Mouse (Mus musculus) cerebellum, adult 2 months (tissue): Measurements from ENCODE around the gene Gck. TPM values are rescaled to one million over a fixed set of nuclear protein-coding genes. Genes with fewer than 3 reads are reported as not detected.

Experiments used
- DNase-seq, 2 experiments: peaks; one replicate each; pipeline ENCODE4 v3.0.0; 2021
- H3K27ac ChIP-seq: fragments of 200-500 bp; 2 replicates; pipeline ENCODE4 v1.5.1; 2012; ENCODE audit warnings: low read length, control low read depth, inconsistent platforms; ENCODE audit not compliant: insufficient read depth
- H3K27me3 ChIP-seq: fragments of 200-500 bp; 2 replicates; pipeline ENCODE4 v1.6.1; 2012; ENCODE audit warnings: inconsistent platforms, mild to moderate bottlenecking, low read length, moderate library complexity; ENCODE audit not compliant: control insufficient read depth, insufficient read depth
- H3K4me1 ChIP-seq: fragments of 200-500 bp; 2 replicates; pipeline ENCODE4 v1.6.1; 2011; ENCODE audit warnings: low read length; ENCODE audit not compliant: control insufficient read depth, insufficient read depth
- H3K4me3 ChIP-seq: fragments of 200-500 bp; replicated peaks from 2 replicates; pipeline ENCODE3; 2011; ENCODE audit warnings: mild to moderate bottlenecking, low read depth, low read length, control low read depth; ENCODE audit not compliant: insufficient read depth
- CTCF ChIP-seq: fragments of 200-500 bp; IDR thresholded peaks from 2 replicates; pipeline ENCODE4 v1.5.1; 2011; ENCODE audit warnings: low read depth, mild to moderate bottlenecking, control low read depth, low read length, moderate library complexity, borderline replicate concordance; ENCODE audit not compliant: insufficient read depth
- POLR2A ChIP-seq: fragments of 200-500 bp; IDR thresholded peaks from 2 replicates; pipeline ENCODE4 v1.6.1; 2011; ENCODE audit warnings: low read length, control low read depth, borderline replicate concordance; ENCODE audit not compliant: insufficient read depth
- WGBS: fragments of 180-500 bp; shearing (Covaris S2); methylation state at CpG from one replicate; pipeline ENCODE4 v1.1.7; 2018; 5-methylcytosine and 5-hydroxymethylcytosine counted together
- polyA plus RNA-seq: library from polyadenylated mRNA; depleted of rRNA; stranded (reverse); fragments of >200 nt; gene quantifications from 2 replicates; pipeline ENCODE4 v1.2.3, GENCODE M21; 2012

The Gck gene
- polyA plus RNA-seq, 1 experiment: 0.74 TPM

DNA sequence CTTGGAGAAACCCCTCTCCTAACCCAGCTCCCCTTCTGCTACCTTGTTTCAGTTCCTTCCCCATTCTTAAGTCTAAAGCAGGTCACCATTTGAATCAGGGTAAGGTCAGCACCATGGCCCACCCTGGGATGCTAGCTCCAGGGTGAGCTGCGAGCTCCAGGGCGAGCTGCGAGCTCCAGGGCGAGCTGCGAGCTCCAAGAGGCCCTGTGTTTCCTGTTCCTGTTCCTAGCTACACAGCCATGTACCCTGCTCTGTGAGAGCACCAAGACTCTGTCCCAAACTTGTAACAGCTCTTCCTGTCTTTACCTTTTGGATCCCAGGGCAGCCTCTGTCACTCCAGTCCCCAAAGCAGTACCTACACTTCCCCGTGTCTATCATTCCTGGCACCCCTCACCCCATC, 24.2 kb upstream of the Gck start:
- no peak overlapping the region for H3K27ac ChIP-seq
- H3K27me3 ChIP-seq: no peaks in the 10 kb centered on the region
- TF ChIP-seq POLR2A (no peak), CTCF (no peak)
- no peak for DNase-seq
- no peak overlapping the region for H3K4me3 ChIP-seq
- H3K4me1 ChIP-seq: peaks cover 14% of the 10 kb centered on the region
- 90% methylated on average over 6 of the region's 6 CpGs for WGBS

GRCm38 (mm10) chr11:5973151-5973550, 23.3 kb upstream of the Gck start:
- TF ChIP-seq POLR2A: no peak
- TF ChIP-seq CTCF: no peak
- H3K27me3 ChIP-seq: no peaks in the 10 kb centered on the region
- H3K27ac ChIP-seq: no peak overlapping the region
- WGBS: 57% methylated on average over 7 of the region's 7 CpGs
- no peak for DNase-seq
- H3K4me1 ChIP-seq: peaks cover 14% of the 10 kb centered on the region
- H3K4me3 ChIP-seq: no peak overlapping the region

GRCm38 (mm10) chr11:5971202-5971601, 21.3 kb upstream of the Gck start:
- peaks cover 9% of the 10 kb centered on the region; the same call in 1 of the 2 replicates for H3K4me1 ChIP-seq
- 70% methylated on average over 7 of the region's 7 CpGs for WGBS
- TF ChIP-seq CTCF (no peak), POLR2A (no peak)
- no peaks in the 10 kb centered on the region for H3K27me3 ChIP-seq
- no peak for DNase-seq
- H3K27ac ChIP-seq: no peak overlapping the region
- no peak overlapping the region for H3K4me3 ChIP-seq

DNA sequence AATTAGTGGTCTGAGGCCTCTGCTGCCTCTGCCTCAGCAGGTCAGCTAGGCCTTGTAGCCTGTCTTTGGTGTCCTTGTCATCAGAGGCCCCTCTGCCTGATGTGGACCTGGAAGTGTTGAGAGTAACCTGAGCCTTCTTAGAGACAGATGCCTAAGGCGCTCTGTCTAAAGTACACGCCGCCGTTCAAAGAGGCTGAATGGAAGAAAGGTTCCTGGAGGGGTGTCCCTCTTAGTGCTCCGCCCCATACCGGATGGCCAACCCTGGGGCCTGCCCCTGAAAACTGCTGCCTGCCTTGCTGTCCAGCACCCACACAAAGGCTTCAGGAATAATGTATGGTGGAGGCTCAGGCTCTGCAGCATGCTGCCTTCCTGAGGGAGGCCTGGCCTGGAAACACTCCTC, 18.3 kb upstream of the Gck start:
- 84% methylated on average over 6 of the region's 6 CpGs for WGBS

DNA sequence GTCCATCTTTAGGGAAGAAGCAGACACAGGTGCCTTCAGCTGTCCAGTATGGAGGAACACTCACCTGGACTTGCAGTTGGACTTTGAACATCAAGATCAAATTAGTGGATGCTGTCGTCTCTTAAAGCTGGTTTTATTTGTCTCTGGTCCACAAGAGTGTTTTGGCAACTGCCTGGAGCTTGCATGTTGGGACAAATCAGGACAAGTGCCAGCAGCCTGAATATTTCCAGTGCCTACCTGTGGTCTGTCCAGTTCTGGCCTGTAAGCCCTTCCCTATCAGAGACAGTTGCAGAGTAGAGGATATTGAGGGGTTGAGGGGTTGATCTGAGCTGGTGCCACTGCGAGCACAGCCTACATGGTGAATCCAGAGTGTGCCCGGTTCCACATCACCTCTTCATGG, 16.9 kb upstream of the Gck start:
- TF ChIP-seq CTCF (no peak), POLR2A (no peak)
- peak in 1 of 2 experiments; percentile 22 for DNase-seq
- no peak overlapping the region for H3K27ac ChIP-seq
- no peaks in the 10 kb centered on the region for H3K27me3 ChIP-seq
- no peak overlapping the region for H3K4me3 ChIP-seq
- H3K4me1 ChIP-seq: peaks cover 5% of the 10 kb centered on the region
- WGBS: 62% methylated on average over 3 of the region's 3 CpGs

More for the DNA sequence above, 18.3 kb upstream of the Gck start:
- Histone ChIP-seq H3K4me1 (peaks cover 9% of the 10 kb centered on the region; the same call in 1 of the 2 replicates), H3K27me3 (no peaks in the 10 kb centered on the region), H3K4me3 (no peak overlapping the region), H3K27ac (no peak overlapping the region)
- no peak for DNase-seq
- TF ChIP-seq POLR2A (no peak), CTCF (no peak)

DNA sequence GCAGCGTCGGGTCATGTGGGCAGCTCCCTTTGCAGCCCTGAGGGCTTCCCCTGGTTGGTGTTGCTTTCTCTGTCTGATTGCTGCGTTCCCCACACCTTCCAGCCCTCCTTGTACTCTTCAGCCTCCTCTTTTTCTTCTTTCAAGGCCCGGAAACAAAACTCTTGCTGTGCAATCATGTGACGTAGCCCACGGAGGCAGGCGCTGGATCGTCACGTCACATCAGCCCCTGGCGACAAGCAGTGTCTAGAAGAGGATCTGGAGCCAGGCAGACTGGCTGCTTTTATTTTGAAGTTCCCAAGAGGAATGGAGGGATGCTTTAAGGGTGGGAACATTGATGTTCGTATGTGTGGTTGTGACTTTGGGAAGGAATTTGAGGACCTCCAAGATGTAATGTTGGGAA, 16.0 kb upstream of the Gck start:
- no peak for TF ChIP-seq CTCF
- no peak for TF ChIP-seq POLR2A
- Histone ChIP-seq H3K27ac (no peak overlapping the region), H3K4me1 (peaks cover 5% of the 10 kb centered on the region), H3K4me3 (no peak overlapping the region), H3K27me3 (no peaks in the 10 kb centered on the region)
- peak; percentile 10 to 23 for DNase-seq
- WGBS: 58% methylated on average over 11 of the region's 11 CpGs

DNA sequence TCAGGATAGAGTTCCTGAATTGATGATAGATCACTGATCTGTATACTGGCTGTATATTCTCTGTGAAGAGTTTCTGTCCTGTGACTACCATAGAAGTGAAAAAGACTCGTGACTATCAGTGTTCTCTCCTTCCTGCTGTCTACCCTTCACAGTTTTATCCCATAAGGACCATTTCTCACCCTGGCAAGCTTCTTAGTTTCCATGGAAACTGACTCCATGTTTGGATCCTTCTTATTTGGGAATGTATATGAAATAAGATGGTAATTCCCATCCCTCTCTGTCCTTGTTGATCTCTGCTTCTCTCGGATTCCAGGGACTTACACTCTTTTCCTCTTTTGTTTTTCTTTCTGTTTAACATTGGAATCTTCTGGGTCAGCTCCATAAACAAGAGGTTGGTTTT, 10.2 kb upstream of the Gck start:
- TF ChIP-seq POLR2A: no peak
- no peak for TF ChIP-seq CTCF
- Histone ChIP-seq H3K27ac (no peak overlapping the region), H3K4me1 (no peaks in the 10 kb centered on the region; the same call in 1 of the 2 replicates), H3K4me3 (no peak overlapping the region), H3K27me3 (no peaks in the 10 kb centered on the region)
- DNase-seq: no peak
- 75% methylated on average over 2 of the region's 2 CpGs for WGBS

DNA sequence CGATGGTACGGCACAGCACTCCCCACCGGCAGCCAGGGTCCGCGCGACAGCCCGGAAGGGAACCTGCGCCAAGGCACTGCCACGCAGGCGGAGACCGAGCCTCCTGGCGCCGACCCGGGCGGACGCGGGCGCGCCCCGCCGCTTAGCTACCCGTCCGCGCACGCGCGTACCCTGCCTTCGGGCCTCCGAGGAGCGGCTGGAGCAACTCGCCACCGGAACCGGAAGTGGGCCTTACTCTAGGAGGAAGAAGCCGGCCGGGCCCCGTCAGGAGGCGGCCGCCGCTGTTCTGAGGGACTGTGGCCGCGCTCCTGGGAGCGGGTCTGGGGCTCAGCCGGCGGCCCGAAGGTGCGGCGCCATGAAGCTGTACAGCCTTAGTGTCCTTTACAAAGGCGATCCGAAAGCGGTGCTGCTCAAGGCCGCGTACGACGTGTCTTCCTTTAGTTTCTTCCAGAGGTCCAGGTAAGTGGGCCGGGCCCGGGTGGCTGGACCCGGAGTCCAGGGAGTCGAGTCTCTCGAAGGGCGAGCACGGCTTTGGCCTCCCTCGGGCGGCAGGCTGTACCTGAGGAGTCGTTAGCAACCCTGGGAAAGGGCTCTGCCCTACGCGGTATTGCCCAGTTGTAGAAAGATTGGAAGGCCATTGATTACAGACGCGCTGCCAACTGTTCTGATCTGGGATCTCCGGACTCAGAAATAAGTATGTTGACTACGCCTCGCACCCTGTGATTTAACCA, 5.8 kb upstream of the Gck start, which contains the start of gene Ykt6:
Ykt6 (plus strand) TSS at position 148 of the 731 bp plus-strand sequence.
- peak within 1 kb of the TSS; percentile 96 for H3K27ac ChIP-seq
- under 1% methylated on average over 71 of the region's 71 CpGs for WGBS
- H3K4me1 ChIP-seq: no peaks in the 10 kb centered on the region
- TF ChIP-seq POLR2A: peak; percentile 90
- no peak for TF ChIP-seq CTCF
- H3K4me3 ChIP-seq: peak within 1 kb of the TSS; percentile 96
- H3K27me3 ChIP-seq: no peaks in the 10 kb centered on the region
- peak; percentile 95 to 97 for DNase-seq
